Mouse (Mus musculus) layer of hippocampus, adult 8-10 months (tissue): Measurements from ENCODE around the gene Esrrg. TPM values are rescaled to one million over a fixed set of nuclear protein-coding genes. Genes with fewer than 3 reads are reported as not detected.
A peak's percentile ranks its signal among the peaks of the same experiment; 100 is the strongest.

Experiments used
- DNase-seq, 2 experiments: peaks; one replicate each; pipeline ENCODE4 v3.0.0; 2022; ENCODE audit warnings: low spot score in 2 of 2
- total RNA-seq, 4 experiments: library from RNA; stranded (reverse); gene quantifications; 2 replicates each; pipeline ENCODE4 v1.2.4; 2022

Gene Esrrg
- total RNA-seq, 4 experiments from 2014 or later = 13.6 to 17.3 (median 14.6) TPM

- DNase-seq = no peak
Observed at GRCm38 (mm10) chr1:187825421-187826097, 217.0 kb downstream of the Esrrg start.

GRCm38 (mm10) chr1:187826140-187826539 lies 217.5 kb downstream of the Esrrg start:
- no peak for DNase-seq

DNA sequence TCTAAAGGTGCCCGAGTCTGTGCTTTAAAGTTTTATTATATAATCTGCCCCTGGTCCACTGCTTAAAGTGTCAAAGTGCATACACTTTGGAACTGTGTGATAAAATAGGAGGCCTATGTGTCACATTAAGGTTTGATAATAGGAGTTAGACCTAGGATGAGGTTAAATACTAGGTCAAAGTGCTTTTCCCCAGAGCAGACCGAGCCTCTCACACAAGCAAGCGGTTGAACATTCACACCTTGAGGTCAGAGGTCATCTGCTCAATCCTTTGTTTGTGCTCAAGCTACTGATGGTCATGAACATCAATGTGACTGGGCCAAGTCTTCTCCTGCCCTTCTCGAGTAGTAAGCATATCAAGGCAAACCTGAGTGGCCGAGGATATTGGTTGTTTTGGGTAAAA lies 218.3 kb downstream of the Esrrg start:
- DNase-seq = no peak

DNA sequence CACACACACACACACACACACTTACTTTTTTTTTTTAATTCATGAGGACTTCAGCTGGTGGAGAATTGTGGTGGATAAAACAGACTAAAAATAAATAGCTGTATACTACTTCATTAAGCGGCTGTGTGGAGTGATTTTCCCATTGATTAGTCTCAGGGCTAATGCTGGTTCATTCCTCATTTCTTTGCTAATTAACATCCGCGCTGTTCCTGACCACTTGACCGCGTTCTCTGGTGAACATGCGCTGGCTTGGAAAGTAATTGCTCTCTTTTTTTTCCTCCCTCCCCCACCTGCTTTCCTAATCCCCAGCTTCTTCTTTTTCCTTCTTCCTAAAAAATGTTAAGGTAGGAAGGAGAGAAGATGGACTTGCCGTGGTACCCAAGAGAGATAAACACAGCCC lies 222.3 kb downstream of the Esrrg start:
- no peak for DNase-seq

- no peak for DNase-seq
Observed at GRCm38 (mm10) chr1:187832851-187833250, 224.3 kb downstream of the Esrrg start.

GRCm38 (mm10) chr1:187834576-187834975 lies 226.0 kb downstream of the Esrrg start:
- peak in 1 of 2 experiments; percentile 19 for DNase-seq

- DNase-seq = no peak
Observed at GRCm38 (mm10) chr1:187836384-187836783, 227.8 kb downstream of the Esrrg start.

DNA sequence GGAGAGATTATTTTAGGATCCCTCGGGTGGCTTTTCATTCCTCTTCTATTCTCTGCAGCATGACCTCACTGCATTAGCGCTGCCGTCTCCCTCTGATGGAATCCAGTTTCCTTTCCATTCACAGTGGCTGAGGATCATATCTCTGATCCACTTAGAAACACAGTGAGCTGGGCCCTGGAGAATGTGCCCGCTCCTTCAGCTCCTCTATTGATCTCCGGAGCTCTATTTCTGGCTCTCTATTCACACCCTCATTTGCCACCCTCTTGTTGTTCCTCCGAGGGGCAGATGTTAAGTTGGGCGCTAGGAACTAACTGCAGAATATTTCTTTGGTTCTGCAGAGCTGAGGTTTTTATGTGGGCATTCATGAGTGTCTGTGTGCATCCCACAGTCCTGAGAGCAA lies 228.3 kb downstream of the Esrrg start:
- no peak for DNase-seq

DNA sequence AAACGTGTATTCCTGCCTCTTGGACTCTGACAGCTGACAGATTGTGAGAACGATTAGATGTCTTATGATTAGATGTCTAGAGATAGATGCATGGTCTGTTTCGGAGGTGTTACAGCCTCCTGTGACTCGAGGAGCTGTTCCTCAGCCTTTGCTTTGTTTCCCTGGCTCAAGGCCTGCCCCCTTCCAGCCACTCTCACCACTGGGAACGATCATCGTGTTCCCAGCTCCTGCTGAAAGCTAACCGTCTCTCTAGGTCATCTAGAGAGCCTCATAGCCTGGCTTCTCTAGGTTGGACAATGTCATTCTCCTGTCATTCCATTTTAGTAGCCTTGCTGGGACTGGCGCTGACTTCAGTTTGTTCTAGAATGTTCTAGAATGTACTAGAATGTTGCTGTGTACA lies 233.0 kb downstream of the Esrrg start:
- DNase-seq = no peak

DNA sequence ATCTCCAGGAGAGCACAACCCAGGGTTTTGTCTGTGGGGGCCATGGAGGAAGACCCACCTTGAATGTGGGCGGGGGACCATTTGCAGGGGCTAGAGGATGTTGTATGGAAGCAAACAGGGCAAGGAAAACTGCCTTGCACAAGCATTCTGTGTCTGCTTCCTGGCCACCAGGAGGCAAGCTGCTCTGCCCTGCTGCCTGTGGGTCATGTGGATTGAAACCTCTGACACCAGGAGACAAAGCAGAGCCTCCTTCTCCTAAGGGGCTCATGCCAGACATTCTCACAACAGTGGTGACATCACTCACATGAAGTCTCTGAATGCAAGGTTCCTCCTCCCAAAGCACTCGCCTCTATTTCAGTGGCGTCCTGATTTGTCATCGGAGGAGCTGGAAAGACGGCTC lies 234.1 kb downstream of the Esrrg start:
- DNase-seq = no peak

- no peak for DNase-seq
Observed at GRCm38 (mm10) chr1:187854148-187854547, 245.6 kb downstream of the Esrrg start.

DNA sequence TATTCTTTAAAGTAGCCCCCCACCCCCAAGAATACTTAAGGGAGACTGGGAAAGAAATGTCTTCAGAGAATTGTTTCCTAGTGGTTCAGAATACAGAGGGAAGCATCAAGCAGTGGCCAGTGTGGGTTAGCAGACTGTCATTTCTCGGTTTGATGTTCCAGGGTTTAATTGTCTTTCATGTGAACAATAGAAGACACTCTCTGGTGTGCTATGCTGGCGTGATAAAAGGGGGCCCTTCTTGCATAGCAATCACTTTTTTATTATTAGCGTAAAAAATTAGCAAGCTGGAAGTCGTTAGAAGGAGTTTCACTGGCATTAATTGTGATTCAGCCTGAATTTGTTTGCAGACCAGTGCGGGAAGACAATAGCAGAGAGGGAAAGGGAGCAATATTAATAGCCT lies 253.7 kb downstream of the Esrrg start:
- no peak for DNase-seq

- no peak for DNase-seq
Observed at GRCm38 (mm10) chr1:187868427-187868826, 259.8 kb downstream of the Esrrg start.

DNA sequence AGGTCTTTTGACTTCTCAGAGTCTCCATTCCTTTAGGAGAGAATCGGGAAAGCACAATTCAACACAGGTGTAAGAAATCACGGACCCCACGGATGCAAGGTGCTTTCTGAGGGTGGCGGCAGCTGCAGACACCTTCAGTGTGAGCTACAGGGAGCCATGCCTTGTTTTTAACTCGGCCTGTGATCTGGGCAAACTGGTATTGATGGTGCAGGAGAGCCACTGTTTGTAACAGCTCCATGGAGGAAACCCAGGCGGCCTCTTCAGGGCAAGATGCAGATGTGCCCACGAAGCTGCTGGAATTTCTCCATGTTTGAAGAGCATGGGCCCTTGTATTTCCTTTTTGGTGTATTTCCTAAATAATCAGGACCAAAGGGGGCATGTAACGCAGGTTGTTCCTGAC lies 263.6 kb downstream of the Esrrg start:
- no peak for DNase-seq

- DNase-seq = no peak
Observed at GRCm38 (mm10) chr1:187872744-187873143, 264.2 kb downstream of the Esrrg start.

- DNase-seq = no peak
Observed at GRCm38 (mm10) chr1:187873770-187874169, 265.2 kb downstream of the Esrrg start.

- DNase-seq = no peak
Observed at GRCm38 (mm10) chr1:187887270-187887669, 278.7 kb downstream of the Esrrg start.

GRCm38 (mm10) chr1:187888142-187888541 lies 279.6 kb downstream of the Esrrg start:
- no peak for DNase-seq

DNA sequence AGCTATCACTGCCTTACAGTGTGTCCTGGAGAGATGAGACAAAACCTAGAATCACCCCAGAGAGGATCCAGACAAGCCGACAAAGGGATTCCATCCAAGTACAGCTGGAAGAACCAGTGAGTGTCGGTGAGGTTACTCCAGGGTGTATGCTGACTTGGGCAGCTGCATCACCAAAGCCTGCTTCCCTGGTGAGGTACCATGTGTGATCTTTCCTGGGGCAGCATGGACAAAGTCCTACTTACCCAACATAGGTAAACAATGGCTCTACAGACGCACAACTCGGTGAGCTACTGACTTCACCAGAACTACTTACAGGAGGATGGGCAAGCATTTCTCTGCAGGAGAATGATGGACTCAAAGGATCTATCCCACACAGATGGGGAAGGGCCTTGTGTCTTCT lies 280.5 kb downstream of the Esrrg start:
- DNase-seq = no peak

DNA sequence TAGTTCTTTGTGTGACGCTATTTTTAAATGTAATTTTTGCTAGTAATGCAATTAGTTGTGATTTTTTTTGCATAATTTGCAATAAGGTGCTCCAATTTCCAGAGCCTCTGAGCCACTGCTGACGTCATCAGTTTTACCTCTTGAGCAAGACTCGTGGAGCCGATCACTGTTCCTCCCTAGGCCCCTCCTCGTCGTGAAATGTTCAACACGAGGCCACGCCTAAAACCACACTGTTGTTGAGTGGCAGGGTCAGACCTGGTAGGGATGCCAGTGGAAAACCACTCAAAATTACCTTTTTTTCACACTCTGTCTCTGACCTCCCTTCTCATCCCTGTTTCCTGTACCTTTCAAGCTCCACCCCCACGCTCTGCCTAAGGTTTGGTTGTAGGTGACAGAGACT lies 282.7 kb downstream of the Esrrg start:
- DNase-seq = no peak

DNA sequence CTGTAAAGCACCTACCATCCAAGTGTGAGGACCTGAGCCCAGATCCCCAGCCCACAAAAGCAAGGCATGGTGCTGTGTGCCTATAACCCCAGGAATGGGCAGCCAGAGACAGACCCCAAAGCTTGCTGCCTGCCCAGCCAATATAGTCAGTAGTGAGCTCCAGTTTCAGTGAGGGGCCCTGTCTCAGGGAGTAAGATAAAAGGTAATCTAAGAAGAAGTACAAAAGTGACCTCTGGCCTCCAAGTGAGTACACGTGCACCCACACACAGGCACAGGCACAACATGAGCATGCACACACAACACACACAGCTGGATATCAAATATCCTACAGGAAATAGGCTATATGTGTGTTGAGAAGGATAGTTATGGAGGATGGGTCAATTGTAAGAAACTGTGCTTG lies 286.9 kb downstream of the Esrrg start:
- no peak for DNase-seq

- DNase-seq = no peak
Observed at GRCm38 (mm10) chr1:187896291-187896690, 287.7 kb downstream of the Esrrg start.

DNA sequence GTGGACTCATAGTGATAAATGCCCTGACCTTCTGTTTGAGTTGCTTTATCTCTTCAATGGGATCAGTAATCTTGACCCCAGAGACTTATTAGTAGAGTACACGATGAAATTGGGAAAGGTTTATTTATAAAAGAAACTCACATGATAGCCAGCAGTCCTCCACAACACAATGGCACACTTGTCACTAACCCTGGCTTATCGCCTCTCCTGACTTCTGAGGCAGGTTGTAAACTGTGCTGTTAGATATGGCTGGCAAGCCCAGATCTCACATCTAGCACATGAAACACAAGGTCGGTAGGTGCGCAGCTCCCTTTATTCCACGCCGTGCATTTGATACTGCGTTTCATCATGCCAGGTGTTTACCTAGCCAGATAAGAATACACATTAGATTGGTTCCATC lies 288.3 kb downstream of the Esrrg start:
- no peak for DNase-seq

GRCm38 (mm10) chr1:187899541-187899940 lies 290.9 kb downstream of the Esrrg start:
- DNase-seq = no peak
